Mouse (Mus musculus): ENCODE data around the gene Zbtb6. TPM values are rescaled to one million over a fixed set of nuclear protein-coding genes. Genes with fewer than 3 reads are reported as not detected.

Zbtb6 gene
- polyA plus RNA-seq (2012; rRNA removed) (3.0 and 3.6 TPM in 2 replicates), polyA plus RNA-seq (2014; fragmentation: Nextera tagmentation; extraction: Ambion mirVana) (1.3 TPM in 2 replicates)

DNA sequence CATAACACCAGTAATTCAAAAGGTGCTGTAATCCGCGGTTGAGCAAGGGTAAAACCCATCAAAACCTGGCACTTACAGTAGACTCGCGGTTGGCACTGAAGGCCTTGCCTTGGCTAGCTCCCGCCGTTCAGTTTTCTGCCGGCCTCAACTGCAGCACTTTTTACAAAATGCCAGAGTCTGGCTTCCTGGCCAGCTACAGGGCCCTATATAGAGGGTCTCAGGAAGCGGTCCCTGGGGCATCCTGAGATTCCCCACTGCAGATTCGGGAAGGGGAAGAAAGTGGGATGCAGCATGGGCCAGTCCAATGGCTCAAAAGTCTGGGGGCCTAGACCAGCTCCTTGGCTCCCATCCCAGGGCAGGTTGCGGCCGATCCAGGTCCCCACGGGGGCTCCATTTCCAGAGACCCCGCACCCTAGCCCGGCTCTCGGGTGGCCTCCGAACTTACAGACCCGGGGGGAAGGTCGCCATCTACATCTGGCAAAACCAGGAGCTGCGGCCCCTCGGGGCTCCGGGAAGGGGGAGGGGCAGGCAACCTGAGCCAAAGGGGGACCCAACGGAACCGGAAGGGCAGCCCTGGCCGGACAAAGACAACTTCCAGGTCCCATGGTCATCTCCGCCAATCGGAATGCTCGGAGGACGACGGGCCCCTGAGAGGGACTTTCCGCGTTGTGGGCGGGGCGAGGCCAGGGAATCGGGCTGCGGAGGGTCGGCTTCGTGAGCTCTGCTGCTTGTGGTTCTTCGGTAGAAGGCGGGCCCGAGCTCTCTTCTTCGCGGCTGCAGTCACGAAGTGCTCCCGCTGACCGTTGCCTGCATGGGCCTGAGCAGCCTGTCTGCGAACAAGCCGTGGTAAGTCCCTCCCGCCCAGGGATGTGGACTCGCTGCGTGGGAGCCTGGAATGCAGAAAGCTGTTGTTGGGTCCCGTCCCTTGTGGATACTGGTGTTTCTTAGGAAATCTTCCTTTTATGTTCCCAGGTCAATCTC lies at the start of gene Zbtb6, which contains the start of the genes Zbtb26 and Rabgap1:
TSS of gene Zbtb6 (minus strand) at position 561 of the 981 bp plus-strand sequence.
TSS of gene Zbtb26 (minus strand) at position 525 of the 981 bp plus-strand sequence.
TSS of gene Rabgap1 (plus strand) at position 669 of the 981 bp plus-strand sequence.
- ATAC-seq (ENCODE audit: insufficient read depth) = peak; percentile 98

DNA sequence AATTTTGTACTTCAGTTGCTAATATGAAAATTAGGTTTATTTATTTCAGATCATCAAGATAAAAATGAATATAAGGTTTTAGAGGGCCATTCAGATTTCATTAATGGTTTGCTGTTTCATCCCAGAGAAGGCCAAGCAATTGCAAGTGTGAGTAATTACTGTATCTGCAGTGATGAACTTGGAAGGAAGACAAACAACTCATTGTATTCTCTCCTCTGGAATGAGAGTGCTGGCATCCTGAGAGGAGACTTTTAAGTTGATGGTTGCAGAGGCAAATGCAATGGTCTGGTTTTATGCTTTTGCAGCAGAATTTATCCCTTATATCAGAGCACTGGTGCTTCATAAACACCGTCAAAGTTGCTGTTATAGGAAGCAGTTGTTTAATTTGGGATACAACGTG lies 46.0 kb upstream of the Zbtb6 start:
- no peaks in the 10 kb centered on the region for H3K27me3 ChIP-seq (ENCODE audit: control insufficient read depth, insufficient read depth, low read length)
- H3K4me2 ChIP-seq (ENCODE audit: low read depth) = no peak overlapping the region
- TF ChIP-seq EP300 (IDR thresholded peaks at IDR 0.05; ENCODE audit: low read depth) (no peak), CTCF (IDR thresholded peaks at IDR 0.05; ENCODE audit: low read depth) (no peak)
- no peak for ATAC-seq (ENCODE audit: insufficient read depth)
- 82% methylated on average over 2 of the region's 2 CpGs for WGBS (ENCODE audit: insufficient replicate concordance)
- no peak overlapping the region for H3K9ac ChIP-seq (replicated peaks)
- H3K4me3 ChIP-seq (ENCODE audit: insufficient read depth in 1 of 2, low read depth in 2 of 2, low read length in 2 of 2) = no peak overlapping the region
- DNase-seq (ENCODE audit: low read depth in 3 of 3, low spot score in 3 of 3) = no peak
- peaks cover 4% of the 10 kb centered on the region for H3K36me3 ChIP-seq (replicated peaks; ENCODE audit: control insufficient read depth, insufficient read depth, low read depth)
- no peak overlapping the region for H3K27ac ChIP-seq
- H3K9me3 ChIP-seq (ENCODE audit: control insufficient read depth, low read length) = no peaks in the 10 kb centered on the region
- peaks cover 0 to 2% of the 10 kb centered on the region in 2 experiments; a peak in 3 of 4 replicates for H3K4me1 ChIP-seq (replicated peaks; ENCODE audit: control insufficient read depth in 2 of 2, insufficient read depth in 2 of 2, low read length in 1 of 2)

More for the DNA sequence above, at the start of gene Zbtb6, which contains the start of the genes Zbtb26 and Rabgap1:
- no peaks in the 10 kb centered on the region for H3K27me3 ChIP-seq (ENCODE audit: control insufficient read depth, insufficient read depth, low read length)
- peaks cover 6 to 19% of the 10 kb centered on the region in 2 experiments for H3K4me1 ChIP-seq (replicated peaks; ENCODE audit: control insufficient read depth in 2 of 2, insufficient read depth in 2 of 2, low read length in 1 of 2)
- H3K9ac ChIP-seq (replicated peaks) = peak within 1 kb of the TSS; percentile 84
- TF ChIP-seq EP300 (IDR thresholded peaks at IDR 0.05; ENCODE audit: low read depth) = no peak
- TF ChIP-seq CTCF (IDR thresholded peaks at IDR 0.05; ENCODE audit: low read depth) = no peak
- peak within 1 kb of the TSS; percentile 89 for H3K27ac ChIP-seq
- no peaks in the 10 kb centered on the region for H3K9me3 ChIP-seq (ENCODE audit: control insufficient read depth, low read length)
- peak within 1 kb of the TSS; percentile 89 for H3K4me2 ChIP-seq (ENCODE audit: low read depth)
- H3K36me3 ChIP-seq (replicated peaks; ENCODE audit: control insufficient read depth, insufficient read depth, low read depth) = no peaks in the 10 kb centered on the region
- WGBS (ENCODE audit: insufficient replicate concordance) = under 1% methylated on average over 51 of the region's 51 CpGs
- peak within 1 kb of the TSS; percentile 86 to 94 for H3K4me3 ChIP-seq (ENCODE audit: insufficient read depth in 1 of 2, low read depth in 2 of 2, low read length in 2 of 2)
- DNase-seq (ENCODE audit: low read depth in 3 of 3, low spot score in 3 of 3) = peak; percentile 89 to 94 (median 92)

DNA sequence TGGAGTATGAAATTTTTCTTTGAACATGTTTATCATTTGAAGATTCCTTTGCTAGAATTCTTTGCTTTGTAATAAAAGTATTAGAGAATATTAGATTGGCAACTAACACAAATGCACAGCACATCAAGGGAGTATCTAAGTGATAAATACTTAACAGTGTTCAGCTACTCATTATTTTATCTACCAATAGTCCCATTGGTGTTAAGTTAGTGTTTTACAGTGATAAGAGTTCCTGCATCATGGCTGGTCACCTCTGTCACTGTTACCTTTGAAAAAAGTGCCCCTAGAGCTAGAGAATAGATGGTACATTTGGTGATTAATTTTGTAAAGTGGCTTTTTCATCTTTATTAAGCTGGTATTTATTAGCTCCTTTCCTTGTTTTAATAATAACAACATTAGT lies 43.4 kb upstream of the Zbtb6 start:
- Histone ChIP-seq H3K27me3 (ENCODE audit: control insufficient read depth, insufficient read depth, low read length) (no peaks in the 10 kb centered on the region), H3K4me1 (replicated peaks; ENCODE audit: control insufficient read depth in 2 of 2, insufficient read depth in 2 of 2, low read length in 1 of 2) (peaks cover 0 to 2% of the 10 kb centered on the region in 2 experiments; a peak in 3 of 4 replicates), H3K4me2 (ENCODE audit: low read depth) (no peak overlapping the region), H3K9ac (replicated peaks) (no peak overlapping the region), H3K27ac (no peak overlapping the region), H3K36me3 (replicated peaks; ENCODE audit: control insufficient read depth, insufficient read depth, low read depth) (no peaks in the 10 kb centered on the region; the same call in none of the 2 replicates), H3K4me3 (ENCODE audit: insufficient read depth in 1 of 2, low read depth in 2 of 2, low read length in 2 of 2) (no peak overlapping the region), H3K9me3 (ENCODE audit: control insufficient read depth, low read length) (no peaks in the 10 kb centered on the region)
- TF ChIP-seq CTCF (IDR thresholded peaks at IDR 0.05; ENCODE audit: low read depth) (no peak), EP300 (IDR thresholded peaks at IDR 0.05; ENCODE audit: low read depth) (peak; percentile 46; the same call in 1 of the 2 replicates)
- DNase-seq (ENCODE audit: low read depth in 3 of 3, low spot score in 3 of 3) = peak; percentile 4 to 19 (median 17)
- peak; percentile 72 for ATAC-seq (ENCODE audit: insufficient read depth)

DNA sequence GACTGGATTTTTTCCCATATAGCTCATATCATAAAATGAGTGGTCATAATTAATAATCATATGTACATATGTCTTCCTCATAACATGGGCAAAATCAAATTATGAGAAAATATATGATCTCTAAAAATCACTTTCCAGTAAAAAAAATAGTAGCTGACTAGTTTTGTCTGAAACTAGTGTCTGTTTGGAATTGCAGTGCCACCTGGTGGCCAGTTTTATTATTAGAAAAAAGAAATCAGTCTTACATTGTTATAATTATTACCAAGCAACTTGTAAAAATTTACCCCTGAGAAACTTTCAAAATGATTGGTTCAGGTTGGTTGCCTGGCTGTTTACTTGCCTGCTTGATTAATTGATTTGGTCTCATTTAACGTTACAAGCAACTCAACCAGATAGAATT lies 42.4 kb upstream of the Zbtb6 start:
- peaks cover 0 to 2% of the 10 kb centered on the region in 2 experiments; a peak in 3 of 4 replicates for H3K4me1 ChIP-seq (replicated peaks; ENCODE audit: control insufficient read depth in 2 of 2, insufficient read depth in 2 of 2, low read length in 1 of 2)
- H3K9ac ChIP-seq (replicated peaks) = no peak overlapping the region
- no peaks in the 10 kb centered on the region; the same call in none of the 2 replicates for H3K36me3 ChIP-seq (replicated peaks; ENCODE audit: control insufficient read depth, insufficient read depth, low read depth)
- H3K9me3 ChIP-seq (ENCODE audit: control insufficient read depth, low read length) = no peaks in the 10 kb centered on the region
- ATAC-seq (ENCODE audit: insufficient read depth) = no peak
- no peak overlapping the region for H3K4me3 ChIP-seq (ENCODE audit: insufficient read depth in 1 of 2, low read depth in 2 of 2, low read length in 2 of 2)
- 74% methylated on average over 1 of the region's 1 CpGs for WGBS (ENCODE audit: insufficient replicate concordance)
- peak; percentile 57; the same call in 1 of the 2 replicates for TF ChIP-seq CTCF (IDR thresholded peaks at IDR 0.05; ENCODE audit: low read depth)
- 0 out of 2 replicates have a peak, but pooled peaks have one; percentile 6 for TF ChIP-seq EP300 (IDR thresholded peaks at IDR 0.05; ENCODE audit: low read depth)
- H3K4me2 ChIP-seq (ENCODE audit: low read depth) = no peak overlapping the region
- DNase-seq (ENCODE audit: low read depth in 3 of 3, low spot score in 3 of 3) = peak; percentile 25 to 44 (median 37)
- no peak overlapping the region for H3K27ac ChIP-seq
- H3K27me3 ChIP-seq (ENCODE audit: control insufficient read depth, insufficient read depth, low read length) = no peaks in the 10 kb centered on the region

All from liver, embryonic 14.5 days (tissue).